Mouse (Mus musculus): ENCODE measurements around the gene Pbld1. TPM values are rescaled to one million over a fixed set of nuclear protein-coding genes. Genes with fewer than 3 reads are reported as not detected.
A peak's percentile ranks its signal among the peaks of the same experiment; 100 is the strongest.

Gene Pbld1
- 3.1 and 3.8 TPM in 2 replicates for polyA plus RNA-seq (2012; rRNA removed)
- 4.9 and 5.2 TPM in 2 replicates for polyA plus RNA-seq (2014; fragmentation: Nextera tagmentation; extraction: Ambion mirVana)

GRCm38 (mm10) chr10:63059862-63060261 lies at the start of gene Pbld1:
Gene Pbld1 (plus strand): TSS chr10:63060162.
- ATAC-seq (ENCODE audit: insufficient read depth): no peak
- Histone ChIP-seq H3K27me3 (ENCODE audit: control insufficient read depth, insufficient read depth, low read length) (no peaks in the 10 kb centered on the region), H3K9ac (replicated peaks) (no peak within 1 kb of the TSS), H3K4me1 (replicated peaks; ENCODE audit: control insufficient read depth in 2 of 2, insufficient read depth in 2 of 2, low read length in 1 of 2) (0 out of 4 replicates have a peak, but pooled peaks cover 0 to 2% of the 10 kb centered on the region in 2 experiments), H3K9me3 (ENCODE audit: control insufficient read depth, low read length) (no peaks in the 10 kb centered on the region), H3K36me3 (replicated peaks; ENCODE audit: control insufficient read depth, insufficient read depth, low read depth) (no peaks in the 10 kb centered on the region), H3K4me2 (ENCODE audit: low read depth) (no peak within 1 kb of the TSS), H3K27ac (no peak within 1 kb of the TSS), H3K4me3 (ENCODE audit: insufficient read depth in 1 of 2, low read depth in 2 of 2, low read length in 2 of 2) (no peak within 1 kb of the TSS)
- TF ChIP-seq EP300 (IDR thresholded peaks at IDR 0.05; ENCODE audit: low read depth) (no peak), CTCF (IDR thresholded peaks at IDR 0.05; ENCODE audit: low read depth) (no peak)
- DNase-seq (ENCODE audit: low read depth in 3 of 3, low spot score in 3 of 3): no peak
- WGBS (ENCODE audit: insufficient replicate concordance): 51% methylated on average over 2 of the region's 2 CpGs

GRCm38 (mm10) chr10:63010268-63010667 lies 49.7 kb upstream of the Pbld1 start:
- H3K4me1 ChIP-seq (replicated peaks; ENCODE audit: control insufficient read depth in 2 of 2, insufficient read depth in 2 of 2, low read length in 1 of 2): no peaks in the 10 kb centered on the region
- DNase-seq (ENCODE audit: low read depth in 3 of 3, low spot score in 3 of 3) (no peak), ATAC-seq (ENCODE audit: insufficient read depth) (peak; percentile 39; the same call in 1 of the 2 replicates)
- H3K27ac ChIP-seq: no peak overlapping the region
- no peak overlapping the region for H3K4me3 ChIP-seq (ENCODE audit: insufficient read depth in 1 of 2, low read depth in 2 of 2, low read length in 2 of 2)
- H3K9me3 ChIP-seq (ENCODE audit: control insufficient read depth, low read length): no peaks in the 10 kb centered on the region
- WGBS (ENCODE audit: insufficient replicate concordance): 30% methylated on average over 4 of the region's 4 CpGs
- no peak overlapping the region for H3K4me2 ChIP-seq (ENCODE audit: low read depth)
- no peaks in the 10 kb centered on the region for H3K27me3 ChIP-seq (ENCODE audit: control insufficient read depth, insufficient read depth, low read length)
- TF ChIP-seq CTCF (IDR thresholded peaks at IDR 0.05; ENCODE audit: low read depth) (no peak), EP300 (IDR thresholded peaks at IDR 0.05; ENCODE audit: low read depth) (no peak)
- H3K9ac ChIP-seq (replicated peaks): no peak overlapping the region
- peaks cover 40% of the 10 kb centered on the region for H3K36me3 ChIP-seq (replicated peaks; ENCODE audit: control insufficient read depth, insufficient read depth, low read depth)

DNA sequence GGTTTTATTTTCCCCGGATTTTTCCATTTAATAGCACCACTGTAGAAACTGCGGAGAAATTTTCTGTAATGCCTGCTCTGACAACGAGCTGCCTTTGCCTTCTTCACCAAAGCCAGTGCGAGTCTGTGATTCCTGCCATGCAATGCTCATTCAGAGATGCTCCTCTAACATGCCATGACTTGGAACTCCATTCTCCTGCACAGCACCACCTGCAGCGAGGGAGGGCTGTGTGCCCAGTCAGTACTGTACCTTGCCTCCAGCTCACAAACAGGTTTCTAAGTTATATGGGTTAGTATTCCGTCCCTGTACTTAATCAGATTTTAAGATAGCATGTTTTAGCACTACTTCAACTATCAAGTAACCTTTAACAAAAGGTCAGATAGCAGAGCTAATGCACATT lies 48.4 kb upstream of the Pbld1 start:
- TF ChIP-seq EP300 (IDR thresholded peaks at IDR 0.05; ENCODE audit: low read depth) (no peak), CTCF (IDR thresholded peaks at IDR 0.05; ENCODE audit: low read depth) (no peak)
- Histone ChIP-seq H3K27ac (no peak overlapping the region), H3K9ac (replicated peaks) (no peak overlapping the region), H3K4me2 (ENCODE audit: low read depth) (no peak overlapping the region), H3K9me3 (ENCODE audit: control insufficient read depth, low read length) (no peaks in the 10 kb centered on the region), H3K4me1 (replicated peaks; ENCODE audit: control insufficient read depth in 2 of 2, insufficient read depth in 2 of 2, low read length in 1 of 2) (no peaks in the 10 kb centered on the region), H3K36me3 (replicated peaks; ENCODE audit: control insufficient read depth, insufficient read depth, low read depth) (peaks cover 51% of the 10 kb centered on the region), H3K4me3 (ENCODE audit: insufficient read depth in 1 of 2, low read depth in 2 of 2, low read length in 2 of 2) (no peak overlapping the region), H3K27me3 (ENCODE audit: control insufficient read depth, insufficient read depth, low read length) (no peaks in the 10 kb centered on the region)
- no peak for ATAC-seq (ENCODE audit: insufficient read depth)
- WGBS (ENCODE audit: insufficient replicate concordance): 82% methylated on average over 6 of the region's 6 CpGs
- no peak for DNase-seq (ENCODE audit: low read depth in 3 of 3, low spot score in 3 of 3)

GRCm38 (mm10) chr10:63013476-63013875 lies 46.5 kb upstream of the Pbld1 start:
- 34% methylated on average over 3 of the region's 3 CpGs for whole genome bisulfite sequencing (ENCODE audit: insufficient replicate concordance)
- Histone ChIP-seq H3K9me3 (ENCODE audit: control insufficient read depth, low read length) (no peaks in the 10 kb centered on the region), H3K4me3 (ENCODE audit: insufficient read depth in 1 of 2, low read depth in 2 of 2, low read length in 2 of 2) (no peak overlapping the region), H3K36me3 (replicated peaks; ENCODE audit: control insufficient read depth, insufficient read depth, low read depth) (peaks cover 66% of the 10 kb centered on the region), H3K9ac (replicated peaks) (no peak overlapping the region), H3K4me1 (replicated peaks; ENCODE audit: control insufficient read depth in 2 of 2, insufficient read depth in 2 of 2, low read length in 1 of 2) (no peaks in the 10 kb centered on the region), H3K27me3 (ENCODE audit: control insufficient read depth, insufficient read depth, low read length) (no peaks in the 10 kb centered on the region), H3K27ac (no peak overlapping the region), H3K4me2 (ENCODE audit: low read depth) (no peak overlapping the region)
- TF ChIP-seq EP300 (IDR thresholded peaks at IDR 0.05; ENCODE audit: low read depth): no peak
- no peak for TF ChIP-seq CTCF (IDR thresholded peaks at IDR 0.05; ENCODE audit: low read depth)
- DNase-seq (ENCODE audit: low read depth in 3 of 3, low spot score in 3 of 3): no peak
- ATAC-seq (ENCODE audit: insufficient read depth): no peak

DNA sequence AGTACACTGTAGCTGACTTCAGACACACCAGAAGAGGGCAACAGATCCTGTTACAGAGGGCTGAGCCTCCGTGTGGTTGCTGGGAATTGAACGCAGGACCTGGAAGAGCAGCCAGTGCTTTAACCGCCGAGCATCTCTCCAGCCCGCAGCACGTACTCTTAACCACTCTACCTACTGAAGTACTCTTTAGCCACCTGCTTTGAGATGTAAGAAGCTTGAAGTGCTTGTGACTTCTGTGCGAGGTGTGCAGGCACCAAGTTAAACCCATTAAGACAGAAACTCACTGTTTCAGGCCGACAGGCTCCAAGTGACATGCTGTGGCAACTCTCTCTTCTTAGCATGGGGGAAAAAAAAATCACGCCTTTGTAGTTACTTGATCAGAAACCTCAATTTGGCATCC lies 45.8 kb upstream of the Pbld1 start:
- Histone ChIP-seq H3K9ac (replicated peaks) (no peak overlapping the region), H3K4me1 (replicated peaks; ENCODE audit: control insufficient read depth in 2 of 2, insufficient read depth in 2 of 2, low read length in 1 of 2) (no peaks in the 10 kb centered on the region), H3K27me3 (ENCODE audit: control insufficient read depth, insufficient read depth, low read length) (no peaks in the 10 kb centered on the region), H3K4me2 (ENCODE audit: low read depth) (no peak overlapping the region), H3K27ac (no peak overlapping the region), H3K9me3 (ENCODE audit: control insufficient read depth, low read length) (no peaks in the 10 kb centered on the region), H3K36me3 (replicated peaks; ENCODE audit: control insufficient read depth, insufficient read depth, low read depth) (peaks cover 66% of the 10 kb centered on the region), H3K4me3 (ENCODE audit: insufficient read depth in 1 of 2, low read depth in 2 of 2, low read length in 2 of 2) (no peak overlapping the region)
- DNase-seq (ENCODE audit: low read depth in 3 of 3, low spot score in 3 of 3): no peak
- no peak for ATAC-seq (ENCODE audit: insufficient read depth)
- 84% methylated on average over 9 of the region's 9 CpGs for WGBS (ENCODE audit: insufficient replicate concordance)
- no peak for TF ChIP-seq EP300 (IDR thresholded peaks at IDR 0.05; ENCODE audit: low read depth)
- 0 out of 2 replicates have a peak, but pooled peaks have one; percentile 9 for TF ChIP-seq CTCF (IDR thresholded peaks at IDR 0.05; ENCODE audit: low read depth)

Measured in liver, embryonic 14.5 days (tissue).